Mouse (Mus musculus) leukemia stem cell, adult 10-12 weeks (primary cell): ENCODE measurements around the gene Aurkaip1. TPM values are rescaled to one million over a fixed set of nuclear protein-coding genes. Genes with fewer than 3 reads are reported as not detected.

Experiments used
- polyA plus RNA-seq: library from polyadenylated mRNA; stranded (reverse); fragments of >175 nt; gene quantifications from 2 replicates; pipeline ENCODE4 v1.2.3, GENCODE M21; 2012; ENCODE audit warnings: low replicate concordance

Aurkaip1 gene
- 142 and 271 TPM in 2 replicates for polyA plus RNA-seq

GRCm38 (mm10) chr4:155831205-155831766 is at the start of gene Aurkaip1:
Gene Aurkaip1, plus strand, starts transcription at chr4:155831272.

GRCm38 (mm10) chr4:155785819-155786218 is 45.3 kb upstream of the Aurkaip1 start, which contains the start of gene Tmem88b:
Gene Tmem88b, minus strand, starts transcription at chr4:155785874.

GRCm38 (mm10) chr4:155790021-155790489 is 41.0 kb upstream of the Aurkaip1 start, which contains the start of gene Ankrd65:
Gene Ankrd65, plus strand, starts transcription at chr4:155790439.

GRCm38 (mm10) chr4:155802741-155803339 is 28.2 kb upstream of the Aurkaip1 start, which contains the start of gene Mrpl20:
Gene Mrpl20, plus strand, starts transcription at chr4:155802878.

GRCm38 (mm10) chr4:155811929-155812664 is 19.0 kb upstream of the Aurkaip1 start, which contains the start of gene Ccnl2:
Gene Ccnl2, plus strand, starts transcription at chr4:155812489.

GRCm38 (mm10) chr4:155839483-155839910 is 8.4 kb downstream of the Aurkaip1 start, which contains the start of gene Mxra8:
Gene Mxra8, plus strand, starts transcription at chr4:155839680.

GRCm38 (mm10) chr4:155846871-155847578 is 16.0 kb downstream of the Aurkaip1 start, which contains the start of gene Dvl1:
Gene Dvl1, plus strand, starts transcription at chr4:155847402.

GRCm38 (mm10) chr4:155863001-155863400 is 31.9 kb downstream of the Aurkaip1 start, which contains the start of gene Tas1r3:
Gene Tas1r3, minus strand, starts transcription at chr4:155863362.

GRCm38 (mm10) chr4:155869317-155870033 is 38.4 kb downstream of the Aurkaip1 start, which contains the start of the genes Cptp and Ints11:
Gene Cptp, minus strand, starts transcription at chr4:155869440.
Gene Ints11, plus strand, starts transcription at chr4:155869546.

Other genes with a start within 250 kb of the Aurkaip1 start
- gene Slc35e2, start 229.9 kb upstream of the Aurkaip1 start, polyA plus RNA-seq = 2.0 and 5.1 TPM in 2 replicates
- gene Cdk11b, start 206.4 kb upstream of the Aurkaip1 start, polyA plus RNA-seq = 45.7 and 53.4 TPM in 2 replicates
- not detected in 2 replicates for gene Gm10563, start 185.9 kb upstream of the Aurkaip1 start, polyA plus RNA-seq
- 0.21 and 3.1 TPM in 2 replicates for gene Mmp23, start 177.9 kb upstream of the Aurkaip1 start, polyA plus RNA-seq
- 37.9 and 63.0 TPM in 2 replicates for gene Mib2, start 162.1 kb upstream of the Aurkaip1 start, polyA plus RNA-seq
- 2.6 TPM in 2 replicates for gene Fndc10, start 136.9 kb upstream of the Aurkaip1 start, polyA plus RNA-seq
- 23.8 and 40.4 TPM in 2 replicates for gene Ssu72, start 126.5 kb upstream of the Aurkaip1 start, polyA plus RNA-seq
- 0.27 and 0.50 TPM in 2 replicates for gene Tmem240, start 96.5 kb upstream of the Aurkaip1 start, polyA plus RNA-seq
- 52.4 and 57.8 TPM in 2 replicates for gene Atad3a, start 70.2 kb upstream of the Aurkaip1 start, polyA plus RNA-seq
- 1.1 and 2.2 TPM in 2 replicates for gene Vwa1, start 56.6 kb upstream of the Aurkaip1 start, polyA plus RNA-seq
- 0.24 and 0.29 TPM in 2 replicates for gene Tmem88b, start 45.4 kb upstream of the Aurkaip1 start, polyA plus RNA-seq
- gene Ankrd65, start 40.8 kb upstream of the Aurkaip1 start, polyA plus RNA-seq = not detected in 2 replicates
- gene Mrpl20, start 28.4 kb upstream of the Aurkaip1 start, polyA plus RNA-seq = 26.3 and 70.8 TPM in 2 replicates
- gene Ccnl2, start 18.8 kb upstream of the Aurkaip1 start, polyA plus RNA-seq = 33.3 and 37.7 TPM in 2 replicates
- gene Mxra8, start 8.4 kb downstream of the Aurkaip1 start, polyA plus RNA-seq = 0.21 and 2.1 TPM in 2 replicates
- gene Dvl1, start 16.1 kb downstream of the Aurkaip1 start, polyA plus RNA-seq = 152 and 222 TPM in 2 replicates
- 0.08 TPM in 1 of 2 replicates, not detected in the other for gene Tas1r3, start 32.1 kb downstream of the Aurkaip1 start, polyA plus RNA-seq
- gene Cptp, start 38.2 kb downstream of the Aurkaip1 start, polyA plus RNA-seq = 2.0 and 2.6 TPM in 2 replicates
- 16.3 and 20.4 TPM in 2 replicates for gene Ints11, start 38.3 kb downstream of the Aurkaip1 start, polyA plus RNA-seq
- gene Pusl1, start 60.5 kb downstream of the Aurkaip1 start, polyA plus RNA-seq = 349 and 415 TPM in 2 replicates
- gene Acap3, start 60.5 kb downstream of the Aurkaip1 start, polyA plus RNA-seq = 59.5 and 63.0 TPM in 2 replicates
- 114 and 120 TPM in 2 replicates for gene Ube2j2, start 112.6 kb downstream of the Aurkaip1 start, polyA plus RNA-seq
- 122 and 138 TPM in 2 replicates for gene C1qtnf12, start 131.0 kb downstream of the Aurkaip1 start, polyA plus RNA-seq
- 3.2 and 4.0 TPM in 2 replicates for gene B3galt6, start 161.4 kb downstream of the Aurkaip1 start, polyA plus RNA-seq
- gene Sdf4, start 161.6 kb downstream of the Aurkaip1 start, polyA plus RNA-seq = 40.5 and 45.3 TPM in 2 replicates
- gene Tnfrsf4, start 182.6 kb downstream of the Aurkaip1 start, polyA plus RNA-seq = 3.1 and 8.5 TPM in 2 replicates
- 5.5 and 8.2 TPM in 2 replicates for gene Tnfrsf18, start 194.9 kb downstream of the Aurkaip1 start, polyA plus RNA-seq
- gene Ttll10, start 228.1 kb downstream of the Aurkaip1 start, polyA plus RNA-seq = not detected in 2 replicates